ENCODE assay signal across 9 mouse cellular contexts in the genomic region with DNA sequence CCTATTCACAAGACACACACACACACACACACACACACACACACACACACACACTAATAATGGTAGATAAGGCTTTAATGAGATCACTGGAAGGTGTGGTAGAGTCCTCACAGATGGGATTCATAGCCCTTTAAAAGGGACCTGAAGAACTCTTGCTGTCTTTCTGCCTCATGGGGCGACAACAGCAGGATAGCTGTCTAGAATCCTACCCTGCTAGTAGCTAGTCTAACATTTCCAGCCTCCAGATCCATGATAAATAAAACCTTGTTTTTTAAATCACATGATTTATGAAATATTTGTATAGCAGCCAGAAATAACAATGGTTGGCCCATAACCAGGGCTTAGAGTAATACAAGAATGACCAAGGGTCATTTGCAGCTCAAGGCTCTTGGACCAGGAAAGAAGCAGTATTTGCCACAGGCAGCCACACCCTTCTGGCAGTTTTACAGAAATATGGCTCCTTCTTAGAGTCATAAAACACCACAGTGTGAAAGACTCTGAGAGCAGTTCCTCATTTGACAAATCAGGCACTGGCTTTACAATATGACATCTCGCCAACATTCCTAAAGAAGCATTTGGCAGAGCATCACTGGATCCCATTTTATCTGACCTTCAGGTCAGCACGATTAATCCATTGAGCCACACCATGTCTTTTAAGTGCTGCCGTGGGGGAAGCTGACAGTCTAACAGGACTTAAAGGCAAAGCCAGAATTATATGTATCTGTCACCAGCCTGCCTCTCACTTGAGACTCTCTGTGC.
DNase-seq lines count a peak whose midpoint lies in the region; ATAC-seq and TF ChIP-seq lines count a peak whose summit lies in the region.
"Had no signal": no experiment of that assay in that cellular context is flagged by ENCODE, and none has a peak within 500 bp of the region (broad histone marks: within the 10 kb centered on the region; RNA-seq: fewer than 3 reads in every experiment).

No protein-coding gene starts in this region.

- 27% methylated on average over 4 of the region's 4 CpGs for WGBS in lung, embryonic 14.5 days
- 48% methylated on average over 4 of the region's 4 CpGs for WGBS in lung, adult 2 months
- WGBS in stomach, postnatal 0 days = 42% methylated on average over 4 of the region's 4 CpGs

- no peaks in the 10 kb centered on the region for H3K27me3 ChIP-seq in lung, embryonic 14.5 days (ENCODE audit: insufficient read depth, low read length)
- no peaks in the 10 kb centered on the region for H3K27me3 ChIP-seq in stomach, postnatal 0 days (ENCODE audit: control insufficient read depth, insufficient read depth, low read length)
- H3K27me3 ChIP-seq: forebrain, embryonic 13.5 days had no signal

- TF ChIP-seq EP300 in stomach, postnatal 0 days (optimal IDR thresholded peaks at IDR 0.05) = no peak

- peak; percentile 87 for DNase-seq in lung, embryonic 14.5 days
- DNase-seq in lung, adult 2 months = no peak
- DNase-seq in heart, postnatal 4 days = peak; percentile 13
- peak; percentile 26 to 33 for DNase-seq in kidney, postnatal 4 days
- DNase-seq in stomach, postnatal 0 days (ENCODE audit: low spot score) = peak; percentile 22
- no peak for DNase-seq in layer of hippocampus, adult 9-11 months
- no peak for DNase-seq in liver
- DNase-seq: thymus, postnatal 25 days had no signal

- no peak for TF ChIP-seq CTCF in lung, embryonic 14.5 days (IDR thresholded peaks at IDR 0.05; ENCODE audit: low read depth)
- no peak for TF ChIP-seq CTCF in lung, adult 2 months (IDR thresholded peaks at IDR 0.05; ENCODE audit: insufficient read depth, low read length)
- no peak for TF ChIP-seq CTCF in stomach, postnatal 0 days (IDR thresholded peaks at IDR 0.05; ENCODE audit: low read depth)

- H3K4me2 ChIP-seq in lung, embryonic 14.5 days = no peak overlapping the region
- no peak overlapping the region for H3K4me2 ChIP-seq in stomach, postnatal 0 days (replicated peaks; ENCODE audit: low read depth)
- H3K4me2 ChIP-seq: forebrain, embryonic 13.5 days had no signal

- H3K27ac ChIP-seq in lung, embryonic 14.5 days (ENCODE audit: low read depth) = no peak overlapping the region
- H3K27ac ChIP-seq in stomach, postnatal 0 days (replicated peaks) = no peak overlapping the region
- H3K27ac ChIP-seq: forebrain, embryonic 13.5 days had no signal

- ATAC-seq in lung, embryonic 14.5 days (ENCODE audit: insufficient read depth) = peak; percentile 95
- ATAC-seq in stomach, postnatal 0 days (ENCODE audit: low FRiP score, low TSS enrichment) = peak; percentile 91
- ATAC-seq: forebrain, embryonic 13.5 days had no signal

- H3K9ac ChIP-seq in lung, embryonic 14.5 days = no peak overlapping the region
- no peak overlapping the region for H3K9ac ChIP-seq in stomach, postnatal 0 days (ENCODE audit: low read length)
- H3K9ac ChIP-seq: forebrain, embryonic 13.5 days had no signal

- TF ChIP-seq POLR2A in lung, adult 2 months (IDR thresholded peaks at IDR 0.05; ENCODE audit: borderline replicate concordance, extremely low read depth, low read depth, low read length) = no peak

- H3K9me3 ChIP-seq in lung, embryonic 14.5 days (ENCODE audit: low read depth, low read length) = no peaks in the 10 kb centered on the region
- H3K9me3 ChIP-seq in stomach, postnatal 0 days (ENCODE audit: control insufficient read depth, low read length) = no peaks in the 10 kb centered on the region
- H3K9me3 ChIP-seq: forebrain, embryonic 13.5 days had no signal

- no peaks in the 10 kb centered on the region for H3K36me3 ChIP-seq in lung, embryonic 14.5 days (ENCODE audit: insufficient read depth)
- H3K36me3 ChIP-seq in stomach, postnatal 0 days (ENCODE audit: control insufficient read depth, insufficient read depth, low read length) = no peaks in the 10 kb centered on the region

- H3K4me1 ChIP-seq in lung, embryonic 14.5 days (ENCODE audit: insufficient read depth) = no peaks in the 10 kb centered on the region
- H3K4me1 ChIP-seq in lung, adult 2 months (ENCODE audit: control insufficient read depth, insufficient read depth, low read length) = no peaks in the 10 kb centered on the region
- no peaks in the 10 kb centered on the region for H3K4me1 ChIP-seq in stomach, postnatal 0 days (replicated peaks; ENCODE audit: control insufficient read depth, insufficient read depth)
- H3K4me1 ChIP-seq: forebrain, embryonic 13.5 days had no signal

- no peak overlapping the region for H3K4me3 ChIP-seq in lung, embryonic 14.5 days (ENCODE audit: low read depth, low read length)
- no peak overlapping the region for H3K4me3 ChIP-seq in lung, adult 2 months (replicated peaks; ENCODE audit: extremely low read depth, low read depth, low read length)
- no peak overlapping the region for H3K4me3 ChIP-seq in stomach, postnatal 0 days (ENCODE audit: low read depth, low read length)
- H3K4me3 ChIP-seq: forebrain, embryonic 13.5 days had no signal

Comparison
In these comparisons a context has a peak if more than half of its experiments do, and no peak if none do; other contexts are left out.
1. DNase-seq: peak in lung, embryonic 14.5 days (single experiment), heart, postnatal 4 days (single experiment), kidney, postnatal 4 days (2 of 2) and stomach, postnatal 0 days (single experiment); none in lung, adult 2 months (single experiment), layer of hippocampus, adult 9-11 months (single experiment) and liver (single experiment).